Mouse (Mus musculus) CH12.LX (cell line): ENCODE data around the gene 4930503B20Rik.

Experiments
- CHD2 ChIP-seq: IDR thresholded peaks from 2 replicates; pipeline ENCODE4 v1.6.1; 2011; ENCODE audit warnings: low read length, improper control_type of control experiment
- CTCF ChIP-seq, 2 experiments: IDR thresholded peaks in 1 of 2; conservative IDR thresholded peaks in 1 of 2; 2 replicates each; pipeline ENCODE4 v1.5.1; 2011 to 2012; ENCODE audit warnings: low read depth in 2 of 2, low read length in 2 of 2, improper control_type of control experiment in 1 of 2, inconsistent platforms in 1 of 2, mild to moderate bottlenecking in 1 of 2, moderate library complexity in 1 of 2
- EP300 ChIP-seq: IDR thresholded peaks from 2 replicates; pipeline ENCODE4 v1.6.1; 2011; ENCODE audit warnings: low read length, improper control_type of control experiment
- HCFC1 ChIP-seq: IDR thresholded peaks from 2 replicates; pipeline ENCODE4 v1.6.1; 2012; ENCODE audit warnings: low read depth, mild to moderate bottlenecking, inconsistent platforms, low read length, improper control_type of control experiment
- KAT2A ChIP-seq: IDR thresholded peaks from 2 replicates; pipeline ENCODE4 v1.6.1; 2012; ENCODE audit warnings: low read length, improper control_type of control experiment, inconsistent platforms; ENCODE audit not compliant: insufficient replicate concordance
- MAFK ChIP-seq: IDR thresholded peaks from 2 replicates; pipeline ENCODE4 v1.6.1; 2011; ENCODE audit warnings: low read length, improper control_type of control experiment; ENCODE audit not compliant: insufficient replicate concordance
- NELFE ChIP-seq: IDR thresholded peaks from 2 replicates; pipeline ENCODE4 v1.6.1; 2011; ENCODE audit warnings: low read depth, low read length, improper control_type of control experiment
- POLR2A ChIP-seq: IDR thresholded peaks from 2 replicates; pipeline ENCODE4 v1.6.1; 2011; ENCODE audit warnings: low read depth, mild to moderate bottlenecking, improper control_type of control experiment, low read length
- RCOR1 ChIP-seq: conservative IDR thresholded peaks from 2 replicates; pipeline ENCODE4 v1.6.1; 2012; ENCODE audit warnings: low read depth, mild to moderate bottlenecking, inconsistent platforms, low read length, improper control_type of control experiment
- TBP ChIP-seq: conservative IDR thresholded peaks from 2 replicates; pipeline ENCODE4 v1.6.1; 2011; ENCODE audit warnings: low read depth, low read length, improper control_type of control experiment
- USF2 ChIP-seq: conservative IDR thresholded peaks from 2 replicates; pipeline ENCODE4 v1.6.1; 2011; ENCODE audit warnings: low read depth, low read length, improper control_type of control experiment
- ZKSCAN1 ChIP-seq: IDR thresholded peaks from 2 replicates; pipeline ENCODE4 v1.6.1; 2012; ENCODE audit warnings: low read depth, inconsistent platforms, low read length, improper control_type of control experiment, borderline replicate concordance
- ZNF384 ChIP-seq: IDR thresholded peaks from 2 replicates; pipeline ENCODE4 v1.6.1; 2012; ENCODE audit warnings: low read depth, low read length, improper control_type of control experiment, inconsistent platforms

GRCm38 (mm10) chr3:146684811-146685675, 33.9 kb upstream of the 4930503B20Rik start, which contains the start of gene Samd13:
- TF ChIP-seq USF2 (no peak), ZNF384 (no peak), EP300 (no peak), POLR2A (no peak), ZKSCAN1 (no peak), CHD2 (no peak), CTCF (conservative IDR thresholded peaks at IDR 0.05 in 1 of 2, IDR thresholded peaks at IDR 0.05 in 1 of 2; ENCODE audit: low read depth in 2 of 2, low read length in 2 of 2) (no peak), KAT2A (no peak), TBP (no peak), NELFE (no peak), MAFK (no peak), HCFC1 (no peak), RCOR1 (no peak)
